ENCODE assay signal across 8 mouse cellular contexts in the genomic region with DNA sequence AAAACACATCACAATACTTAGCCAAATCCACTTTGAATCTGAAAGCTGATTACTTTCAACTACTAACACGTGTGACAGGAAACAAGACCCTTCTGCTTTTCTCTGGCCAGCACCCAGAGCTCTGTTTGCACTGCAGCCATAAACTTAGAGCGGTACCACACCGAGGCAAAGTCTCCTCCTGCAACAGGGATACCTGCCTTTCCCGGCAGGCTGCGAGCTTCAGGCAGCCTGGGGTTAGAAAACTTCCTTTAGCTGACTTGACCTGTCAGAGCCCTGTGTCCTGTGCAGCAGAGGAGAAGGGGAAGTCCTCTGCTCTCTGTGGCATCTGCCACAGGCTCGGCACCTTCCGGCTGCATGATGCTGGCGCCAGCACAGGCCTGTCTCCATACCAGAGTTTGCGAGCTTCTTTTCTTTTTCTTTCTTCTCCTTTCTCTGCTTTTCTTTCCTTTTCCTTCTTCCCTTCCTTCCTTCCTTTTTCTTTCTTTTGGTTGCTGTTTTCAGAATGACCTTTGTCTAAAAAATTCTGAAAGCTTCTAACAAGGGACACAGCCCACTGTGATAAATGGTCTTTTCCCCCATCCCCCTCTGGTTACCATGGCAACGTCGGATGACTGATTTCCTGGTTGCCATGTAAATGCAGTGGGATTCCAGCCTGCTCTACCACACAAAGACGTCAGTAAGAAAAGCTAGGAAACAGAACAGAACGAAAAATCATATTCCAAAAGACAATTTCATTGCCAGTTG. TPM values are rescaled to one million over a fixed set of nuclear protein-coding genes. Genes with fewer than 3 reads are reported as not detected.
A peak's percentile ranks its signal among the peaks of the same experiment; 100 is the strongest.
DNase-seq lines count a peak whose midpoint lies in the region; ATAC-seq and TF ChIP-seq lines count a peak whose summit lies in the region.

No protein-coding gene starts in this region.

- peak; percentile 5; the same call in 1 of the 2 replicates for TF ChIP-seq POLR2A in lung, adult 2 months (IDR thresholded peaks at IDR 0.05; ENCODE audit: borderline replicate concordance, extremely low read depth, low read depth, low read length)

- peak; percentile 92 for ATAC-seq in forebrain, postnatal 0 days
- peak; percentile 90 for ATAC-seq in neural tube, embryonic 15.5 days (ENCODE audit: low FRiP score)

- H3K4me1 ChIP-seq in ES-E14 (ENCODE audit: control insufficient read depth in 2 of 2, insufficient read depth in 2 of 2, low read length in 2 of 2, poor library complexity in 1 of 2), result peaks cover 12 to 26% of the 10 kb centered on the region in 2 experiments; a peak in 3 of 4 replicates
- H3K4me1 ChIP-seq in forebrain, postnatal 0 days (ENCODE audit: insufficient read depth), result peaks cover 25% of the 10 kb centered on the region
- H3K4me1 ChIP-seq in lung, adult 2 months (ENCODE audit: control insufficient read depth, insufficient read depth, low read length), result peaks cover 10% of the 10 kb centered on the region
- peaks cover 39% of the 10 kb centered on the region for H3K4me1 ChIP-seq in neural tube, embryonic 15.5 days

- in situ Hi-C loops in ES-E14 (cut with MboI; ENCODE audit: low sequenced_read_pairs in 2 of 2, unreplicated experiment in 2 of 2), result loop anchor here (10.0 to 25.0 kb wide), 2 partner anchors 62 to 224 kb away; a partner anchor contains a TSS

- peak overlapping the region; percentile 68 for H3K27ac ChIP-seq in ES-E14 (ENCODE audit: insufficient read depth, low read depth, low read length, poor library complexity, severe bottlenecking)
- H3K27ac ChIP-seq in forebrain, postnatal 0 days (ENCODE audit: low read depth, low read length), result peak overlapping the region; percentile 95
- H3K27ac ChIP-seq in layer of hippocampus, adult 2 months, result peak overlapping the region; percentile 91
- H3K27ac ChIP-seq in neural tube, embryonic 15.5 days (replicated peaks), result peak overlapping the region; percentile 94

- H3K36me3 ChIP-seq in ES-E14 (ENCODE audit: control insufficient read depth, insufficient read depth, low read length, poor library complexity, severe bottlenecking), result no peaks in the 10 kb centered on the region
- no peaks in the 10 kb centered on the region for H3K36me3 ChIP-seq in forebrain, postnatal 0 days (ENCODE audit: insufficient read depth)
- no peaks in the 10 kb centered on the region for H3K36me3 ChIP-seq in neural tube, embryonic 15.5 days

- H3K9ac ChIP-seq in ES-E14 (ENCODE audit: insufficient read depth, low read depth, low read length, poor library complexity, severe bottlenecking), result peak overlapping the region; percentile 16; the same call in 1 of the 2 replicates
- H3K9ac ChIP-seq in forebrain, postnatal 0 days, result peak overlapping the region; percentile 59
- H3K9ac ChIP-seq in neural tube, embryonic 15.5 days (replicated peaks), result peak overlapping the region; percentile 51

- no peak for TF ChIP-seq CTCF in forebrain, postnatal 0 days (IDR thresholded peaks at IDR 0.05; ENCODE audit: low read depth)
- TF ChIP-seq CTCF in layer of hippocampus, adult 2 months (conservative IDR thresholded peaks at IDR 0.05), result no peak
- no peak for TF ChIP-seq CTCF in lung, adult 2 months (IDR thresholded peaks at IDR 0.05; ENCODE audit: insufficient read depth, low read length)

- WGBS in forebrain, postnatal 0 days, result under 1% methylated on average over 13 of the region's 13 CpGs
- WGBS in lung, adult 2 months, result 6% methylated on average over 13 of the region's 13 CpGs
- under 1% methylated on average over 13 of the region's 13 CpGs for WGBS in neural tube, embryonic 15.5 days

- DNase-seq in ES-E14 (ENCODE audit: low read depth, low spot score), result peak; percentile 87
- DNase-seq in cerebellum, adult 11-12 months, result peak; percentile 64
- peak; percentile 96 for DNase-seq in forebrain, postnatal 0 days
- peak; percentile 85 for DNase-seq in heart, postnatal 4 days
- peak; percentile 85 to 90 for DNase-seq in layer of hippocampus, adult 2 months (ENCODE audit: low spot score in 2 of 2)
- no peak for DNase-seq in lung, adult 2 months
- DNase-seq in thymus, postnatal 10 days (ENCODE audit: low spot score in 2 of 2), result peak; percentile 63 to 65

- H3K9me3 ChIP-seq in ES-E14 (ENCODE audit: control insufficient read depth, insufficient read depth, low read depth, low read length), result no peaks in the 10 kb centered on the region
- H3K9me3 ChIP-seq in forebrain, postnatal 0 days (ENCODE audit: low read length), result no peaks in the 10 kb centered on the region
- no peaks in the 10 kb centered on the region for H3K9me3 ChIP-seq in neural tube, embryonic 15.5 days (replicated peaks)

- 0 out of 4 replicates have a peak overlapping the region, but pooled peaks of 1 of the 2 experiments have one; percentile 1 for H3K4me3 ChIP-seq in ES-E14 (ENCODE audit: insufficient read depth in 1 of 2, low read depth in 1 of 2, low read length in 2 of 2, poor library complexity in 1 of 2, severe bottlenecking in 1 of 2)
- H3K4me3 ChIP-seq in forebrain, postnatal 0 days (ENCODE audit: low read depth, low read length), result peak overlapping the region; percentile 21
- H3K4me3 ChIP-seq in layer of hippocampus, adult 2 months, result peak overlapping the region; percentile 54
- no peak overlapping the region for H3K4me3 ChIP-seq in lung, adult 2 months (replicated peaks; ENCODE audit: extremely low read depth, low read depth, low read length)
- H3K4me3 ChIP-seq in neural tube, embryonic 15.5 days (replicated peaks), result peak overlapping the region; percentile 25

- H3K4me2 ChIP-seq in forebrain, postnatal 0 days (ENCODE audit: low read depth), result peak overlapping the region; percentile 50
- H3K4me2 ChIP-seq in neural tube, embryonic 15.5 days, result peak overlapping the region; percentile 53

- no peaks in the 10 kb centered on the region for H3K27me3 ChIP-seq in forebrain, postnatal 0 days (ENCODE audit: insufficient read depth, low read length)
- H3K27me3 ChIP-seq in neural tube, embryonic 15.5 days (replicated peaks), result no peaks in the 10 kb centered on the region

TF ChIP-seq in ES-E14, 5 proteins besides CTCF, POLR2A, EP300 and RAD21:
- TF ChIP-seq CHD2 (IDR thresholded peaks at IDR 0.05; ENCODE audit: low read depth, low read length) (no peak; the same call in 1 of the 2 replicates), MAFK (IDR thresholded peaks at IDR 0.05; ENCODE audit: insufficient read depth, low read depth, low read length) (no peak), ZC3H11A (IDR thresholded peaks at IDR 0.05; ENCODE audit: borderline replicate concordance, low read depth, low read length) (no peak), HCFC1 (IDR thresholded peaks at IDR 0.05; ENCODE audit: borderline replicate concordance, insufficient read depth, low read length) (no peak), ZNF384 (IDR thresholded peaks at IDR 0.05; ENCODE audit: low read depth, low read length) (no peak)

RNA-seq across cellular contexts. Expression of a gene that starts 9.4 kb away (rescaled TPM):
- total RNA-seq in ES-E14 (2012; rRNA removed), result 41.5 and 54.3 TPM in 2 replicates
- total RNA-seq in forebrain, postnatal 0 days (2014; rRNA removed), result 447 and 546 TPM in 2 replicates
- polyA plus RNA-seq in forebrain, postnatal 0 days (2015; fragmentation: Nextera tagmentation; extraction: Ambion mirVana), result 367 and 462 TPM in 2 replicates
- total RNA-seq in heart, postnatal 4 days (2021), result 10 to 100 TPM; 54.1 to 57.2 TPM
- 100 to 1,000 TPM; 285 to 305 TPM for total RNA-seq in layer of hippocampus, adult 2 months (2021)
- 11.9 and 16.1 TPM in 2 replicates for polyA plus RNA-seq in lung, adult 2 months (2012; rRNA removed)
- polyA plus RNA-seq in neural tube, embryonic 15.5 days (2015; fragmentation: Nextera tagmentation; extraction: Ambion mirVana), result 294 and 351 TPM in 2 replicates
